Mouse (Mus musculus) layer of hippocampus, adult 11-12 months (tissue): ENCODE measurements at regions not wholly inside any gene's neighbourhood (a gene's known extent, or its start where the extent isn't known, plus 50 kb on each side); places are given as distances from the start of the nearest gene placed in this dataset.

Experiments
- DNase-seq: peaks from one replicate; pipeline ENCODE4 v3.0.0; 2022; ENCODE audit warnings: low spot score

DNA sequence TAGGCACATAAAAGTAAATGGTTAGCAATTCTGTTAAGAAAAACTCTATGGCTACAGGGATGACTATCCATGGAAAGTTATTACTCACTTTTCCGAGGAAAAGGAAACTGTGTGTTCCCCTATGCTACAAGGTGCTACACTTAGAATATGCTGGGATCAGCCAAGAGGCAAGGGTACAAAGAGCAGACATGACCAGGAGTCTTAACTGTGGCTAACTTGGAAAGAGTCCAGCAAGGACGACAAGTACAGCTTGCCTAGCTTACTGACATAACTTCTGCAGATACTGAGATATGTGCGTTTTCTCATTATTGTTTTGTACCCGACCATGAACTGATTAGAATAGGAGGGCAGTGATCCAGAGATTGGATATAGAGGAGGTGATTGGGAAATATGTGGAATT is 296.4 kb downstream of the Gm16223 start:
- no peak for DNase-seq

DNA sequence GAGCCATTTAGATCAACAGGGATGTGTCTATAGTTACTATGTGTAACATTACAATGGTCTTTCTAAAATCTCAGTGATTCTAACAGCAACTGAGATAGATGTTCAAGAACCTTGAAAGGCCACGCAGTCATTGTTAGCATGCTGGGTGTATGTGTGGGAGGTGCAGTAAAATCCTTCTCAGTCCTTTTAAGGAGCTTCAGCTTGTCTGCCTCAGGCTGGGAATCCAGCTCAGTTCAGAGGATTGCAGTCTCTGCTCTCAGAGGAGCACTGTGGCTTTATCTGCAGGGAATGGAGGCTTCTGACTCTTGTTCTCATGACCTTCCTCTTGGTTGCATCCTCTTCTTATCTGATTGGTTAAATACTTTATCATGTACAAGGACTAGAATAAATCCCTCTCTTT is 320.2 kb downstream of the Gm16223 start:
- no peak for DNase-seq

DNA sequence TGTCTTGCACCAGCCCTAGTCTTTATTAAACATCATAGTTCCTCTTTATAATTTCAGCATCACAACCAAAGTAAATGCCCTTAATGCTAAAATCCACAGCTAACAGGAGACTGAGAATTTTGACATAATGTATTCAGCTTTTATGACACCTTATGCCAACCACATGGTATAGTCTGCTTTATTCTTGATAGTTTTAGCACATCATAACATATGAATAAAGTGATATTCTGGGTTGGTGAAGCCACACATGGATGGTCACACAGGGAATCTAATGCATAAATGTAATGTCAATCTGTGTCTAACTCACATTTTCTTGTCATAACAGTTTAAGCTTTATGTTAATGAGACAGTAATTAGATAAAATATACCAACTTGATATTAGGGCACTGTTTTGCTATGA is 328.9 kb downstream of the Gm16223 start:
- no peak for DNase-seq

DNA sequence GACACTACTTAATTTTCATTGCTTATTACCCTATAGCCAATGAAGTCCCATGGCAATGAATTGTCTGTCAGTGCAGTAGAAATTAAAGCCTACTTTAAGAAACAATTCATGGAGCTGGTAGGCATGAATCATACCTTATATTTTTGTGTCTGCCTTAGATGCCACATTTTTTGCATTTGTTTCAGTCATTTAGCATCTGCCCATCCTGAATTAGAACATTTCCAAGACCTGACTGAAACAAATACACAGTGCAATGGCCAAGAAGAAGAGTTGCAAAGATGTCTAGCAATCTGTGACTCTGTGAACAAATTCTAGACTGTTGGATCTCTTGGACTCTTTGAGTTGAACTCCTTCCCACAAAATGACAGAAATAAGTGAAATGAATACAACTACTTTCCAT is 342.2 kb downstream of the Gm16223 start:
- DNase-seq, result no peak

DNA sequence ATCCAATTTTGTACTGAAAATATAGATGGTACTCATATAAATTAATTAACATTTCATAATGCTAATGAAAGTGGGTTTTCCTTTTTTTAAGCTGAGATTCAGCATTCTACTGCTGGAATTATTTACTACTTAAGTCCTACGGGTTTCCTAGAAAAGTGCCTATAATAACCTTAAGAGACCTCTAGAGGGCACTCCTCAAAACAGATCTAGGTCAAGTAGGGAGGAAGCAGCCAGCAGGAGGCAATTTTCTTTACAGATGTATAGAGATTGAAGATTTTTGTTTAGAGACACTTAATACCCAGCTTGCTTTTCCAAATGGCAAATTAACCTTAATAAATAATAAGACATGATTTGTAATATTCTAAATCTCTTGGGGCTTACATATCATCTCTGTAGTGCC is 344.5 kb downstream of the Gm16223 start:
- DNase-seq, result no peak

DNA sequence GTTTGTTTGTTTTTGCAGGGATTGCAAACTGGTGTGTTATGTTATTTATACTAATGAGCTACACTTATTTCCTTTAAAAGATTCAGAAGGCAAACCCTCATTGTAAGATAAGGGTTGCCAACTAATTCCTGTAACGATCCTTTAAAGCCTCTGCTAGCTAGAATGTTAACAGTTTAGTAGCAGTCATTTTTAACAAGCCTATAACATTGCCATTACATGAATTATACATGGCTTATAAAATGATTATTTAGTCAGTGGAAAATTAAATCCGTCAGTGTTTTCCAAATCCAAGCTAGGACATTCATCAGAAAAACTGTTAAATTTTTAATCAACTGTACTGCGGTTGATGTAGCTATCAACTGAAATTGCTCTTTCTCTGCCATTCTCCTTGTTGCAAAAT is 358.1 kb downstream of the Gm16223 start:
- no peak for DNase-seq

DNA sequence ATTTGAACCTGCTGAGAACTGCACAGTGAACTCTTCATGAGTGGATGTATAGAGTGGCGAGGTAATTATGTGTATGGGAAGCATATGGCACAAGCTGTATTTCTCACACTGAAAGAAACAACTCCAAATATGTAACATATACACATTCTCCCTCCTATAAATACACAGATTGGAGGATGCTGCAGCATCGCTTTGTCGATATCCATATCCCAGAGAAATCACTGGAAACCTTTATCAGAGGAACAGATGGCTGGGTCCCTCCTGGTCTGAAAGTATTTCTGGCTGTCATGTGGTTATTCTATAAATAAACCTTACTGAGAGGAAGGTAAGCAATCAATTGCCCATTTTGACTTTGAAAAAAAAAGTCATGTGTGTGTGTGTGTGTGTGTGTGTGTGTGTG is 365.4 kb downstream of the Gm16223 start:
- no peak for DNase-seq

DNA sequence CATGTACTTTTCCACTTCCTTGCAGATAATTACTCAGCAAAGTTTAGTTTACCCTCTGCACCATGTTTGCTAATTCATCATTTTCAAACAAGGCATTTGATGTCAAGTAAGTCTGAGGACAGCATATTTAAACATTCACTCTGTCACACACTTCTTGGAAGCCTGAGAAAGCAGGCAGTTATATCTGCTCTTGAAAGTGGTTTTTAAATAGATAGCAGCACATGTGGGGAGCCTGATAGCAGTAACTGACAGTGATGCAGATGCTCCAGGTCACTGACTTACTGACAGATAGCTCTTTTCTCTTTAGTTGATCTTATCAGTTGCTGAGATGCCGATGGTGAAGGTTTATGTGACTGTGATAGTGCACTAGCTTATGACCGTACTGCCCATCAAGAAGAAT is 380.9 kb downstream of the Gm16223 start:
- DNase-seq, result no peak

DNA sequence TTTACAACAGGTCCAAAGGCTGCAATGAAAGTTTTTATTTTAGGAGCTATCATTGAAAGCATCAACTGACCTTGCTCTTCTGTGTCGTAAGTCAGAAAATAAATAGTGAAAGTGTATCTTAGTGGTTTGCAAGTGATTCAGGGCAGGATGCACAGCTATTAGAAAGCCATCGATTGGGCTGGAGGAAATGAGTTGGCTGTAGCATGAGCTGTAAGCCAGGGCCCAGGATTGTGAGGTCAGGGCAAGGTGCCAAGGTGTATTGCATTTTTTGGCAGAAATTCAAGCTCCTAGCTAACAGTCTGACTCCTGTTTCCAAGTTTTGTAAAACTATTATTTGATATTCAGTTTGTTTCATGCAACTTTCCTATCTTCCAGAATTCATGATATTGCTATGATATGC is 381.8 kb downstream of the Gm16223 start:
- DNase-seq, result no peak

DNA sequence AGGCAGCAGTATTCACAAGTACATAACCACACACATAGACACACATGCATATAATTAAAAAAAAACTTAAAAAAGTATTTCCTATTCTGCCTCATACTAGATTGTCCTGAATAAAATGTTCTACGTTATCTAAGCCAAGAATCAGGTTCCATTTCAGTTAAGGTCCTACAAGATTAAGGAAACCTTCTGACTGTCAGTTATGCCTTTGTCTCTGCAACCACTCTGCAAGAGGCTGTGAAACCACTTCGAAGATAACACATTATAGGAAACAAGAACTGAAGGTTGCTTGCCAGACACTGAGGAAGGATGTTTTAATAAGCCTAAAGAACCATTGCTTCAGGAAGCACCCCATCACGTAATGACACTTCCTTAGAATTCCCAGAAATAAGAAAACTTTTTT is 385.9 kb downstream of the Gm16223 start:
- no peak for DNase-seq

DNA sequence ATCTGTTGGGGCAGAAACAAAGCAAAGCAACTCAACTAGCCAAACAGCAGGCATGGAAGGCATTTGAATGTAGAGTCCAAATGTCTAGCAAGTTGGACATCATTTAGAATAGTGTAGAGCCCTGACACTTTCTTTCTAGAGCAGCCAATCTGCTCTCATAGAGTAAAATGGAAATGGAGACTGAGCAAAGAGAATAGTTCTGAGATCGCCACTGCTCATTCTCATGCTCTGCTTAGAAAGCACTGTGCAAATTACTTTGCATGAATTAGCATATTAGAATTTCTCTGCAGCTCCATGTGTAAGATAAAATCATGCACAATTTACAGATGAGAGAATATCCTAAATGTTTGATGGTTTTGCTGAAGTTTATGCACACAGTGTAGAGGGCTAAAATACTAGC is 393.4 kb downstream of the Gm16223 start:
- no peak for DNase-seq

DNA sequence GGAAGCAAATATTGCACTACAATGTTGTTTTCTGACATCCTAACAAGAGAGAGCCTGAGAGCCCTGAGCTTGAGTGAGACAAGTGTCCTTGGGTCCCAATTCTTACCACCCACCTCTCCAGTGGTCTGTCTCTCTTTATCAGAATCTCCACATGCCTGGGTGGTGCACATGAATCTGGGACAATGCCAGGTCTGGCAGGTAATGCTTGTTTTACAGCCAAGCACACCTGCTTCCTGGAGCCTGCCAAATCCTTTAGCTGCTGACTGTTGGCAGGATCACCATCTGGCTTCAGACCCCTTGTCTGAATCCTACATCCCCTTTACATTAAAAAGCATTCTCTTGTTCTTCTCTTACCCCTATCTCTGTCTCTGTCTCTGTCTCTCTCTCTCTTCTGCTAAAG is 397.1 kb downstream of the Gm16223 start:
- peak; percentile 4 for DNase-seq

DNA sequence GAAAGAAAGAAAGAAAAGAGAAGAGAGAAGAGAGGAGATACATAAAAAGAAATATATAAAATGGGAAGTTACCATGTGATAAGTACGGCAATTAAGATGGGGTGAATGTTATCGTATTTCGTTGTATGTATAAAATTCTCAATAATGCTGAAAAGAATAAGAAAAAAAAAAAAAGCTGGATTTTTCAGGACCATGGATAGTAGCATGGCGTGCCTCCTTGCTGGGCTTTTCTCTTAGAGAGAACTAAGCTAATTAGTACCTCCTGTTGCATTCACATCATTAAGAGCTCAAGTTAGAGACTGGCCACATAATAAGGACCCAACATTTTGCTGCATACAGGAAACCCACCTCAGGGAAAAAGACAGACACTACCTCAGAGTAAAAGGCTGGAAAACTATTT is 405.7 kb downstream of the Gm16223 start:
- DNase-seq, result no peak

DNA sequence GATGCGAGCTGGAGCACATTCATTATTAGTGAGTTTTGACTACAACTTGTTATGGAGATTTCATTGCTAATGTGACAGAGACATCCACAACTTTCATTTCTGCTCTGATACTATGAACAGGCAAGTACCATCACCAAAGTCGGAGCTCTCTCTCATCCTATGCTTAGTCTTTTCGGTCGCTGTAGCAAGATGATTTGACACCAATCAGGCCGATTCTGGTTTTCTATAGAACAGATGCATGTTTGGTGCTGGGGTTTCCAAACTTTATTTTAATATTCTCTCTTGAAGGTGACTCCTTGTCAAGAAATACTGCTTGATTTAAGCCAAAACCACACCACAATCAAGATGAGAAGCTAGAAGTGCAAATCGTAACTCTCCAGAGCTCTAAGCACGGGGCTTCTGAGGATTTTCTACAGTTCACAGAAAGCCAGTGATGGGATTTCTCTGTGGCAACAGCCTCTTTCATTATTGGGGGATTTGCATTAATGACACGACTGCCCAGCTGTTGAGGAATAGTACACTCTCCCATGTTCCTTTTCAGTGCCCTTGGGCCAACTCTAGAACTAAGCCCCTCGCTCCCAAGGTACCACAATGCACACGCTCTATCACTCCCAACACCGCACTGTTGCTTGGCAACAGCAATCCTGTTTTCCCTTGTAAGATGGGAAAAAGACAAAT is 434.5 kb downstream of the Gm16223 start:
- no peak for DNase-seq

DNA sequence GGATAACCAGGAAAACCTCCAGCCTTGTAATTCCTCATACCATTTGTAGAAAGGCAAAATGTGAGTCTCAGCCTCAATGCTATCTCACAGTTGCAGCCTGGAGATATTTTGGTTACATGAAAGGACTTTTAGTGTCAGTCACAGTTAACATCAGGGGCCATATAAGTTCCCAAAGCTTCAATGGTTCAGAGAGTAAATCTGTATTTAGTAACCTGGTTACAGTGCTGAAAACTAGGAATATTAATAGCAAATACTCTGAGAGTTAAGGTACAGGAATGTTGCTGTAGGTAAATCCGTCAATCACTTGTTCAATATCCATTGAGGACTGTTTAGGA is 435.0 kb downstream of the Gm16223 start:
- no peak for DNase-seq

DNA sequence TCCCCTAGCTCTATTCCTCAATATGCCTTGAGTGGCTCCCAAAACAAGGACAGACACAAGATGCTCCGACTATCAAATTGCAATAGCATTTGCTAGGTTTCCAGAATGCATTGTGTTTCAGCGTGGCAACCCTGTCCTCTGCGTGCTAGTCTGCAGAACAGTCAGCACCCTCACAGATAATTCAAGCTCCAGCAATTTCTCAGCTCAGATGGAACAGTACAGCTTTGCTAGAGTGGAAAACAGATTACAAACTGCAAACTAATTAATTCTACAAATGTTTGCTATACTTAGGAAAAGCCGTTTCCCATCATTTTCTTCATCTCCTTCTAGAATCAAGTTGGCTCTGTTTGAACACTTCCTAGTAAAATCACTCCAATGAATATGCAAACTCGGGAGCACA is 441.4 kb downstream of the Gm16223 start:
- peak; percentile 33 for DNase-seq

DNA sequence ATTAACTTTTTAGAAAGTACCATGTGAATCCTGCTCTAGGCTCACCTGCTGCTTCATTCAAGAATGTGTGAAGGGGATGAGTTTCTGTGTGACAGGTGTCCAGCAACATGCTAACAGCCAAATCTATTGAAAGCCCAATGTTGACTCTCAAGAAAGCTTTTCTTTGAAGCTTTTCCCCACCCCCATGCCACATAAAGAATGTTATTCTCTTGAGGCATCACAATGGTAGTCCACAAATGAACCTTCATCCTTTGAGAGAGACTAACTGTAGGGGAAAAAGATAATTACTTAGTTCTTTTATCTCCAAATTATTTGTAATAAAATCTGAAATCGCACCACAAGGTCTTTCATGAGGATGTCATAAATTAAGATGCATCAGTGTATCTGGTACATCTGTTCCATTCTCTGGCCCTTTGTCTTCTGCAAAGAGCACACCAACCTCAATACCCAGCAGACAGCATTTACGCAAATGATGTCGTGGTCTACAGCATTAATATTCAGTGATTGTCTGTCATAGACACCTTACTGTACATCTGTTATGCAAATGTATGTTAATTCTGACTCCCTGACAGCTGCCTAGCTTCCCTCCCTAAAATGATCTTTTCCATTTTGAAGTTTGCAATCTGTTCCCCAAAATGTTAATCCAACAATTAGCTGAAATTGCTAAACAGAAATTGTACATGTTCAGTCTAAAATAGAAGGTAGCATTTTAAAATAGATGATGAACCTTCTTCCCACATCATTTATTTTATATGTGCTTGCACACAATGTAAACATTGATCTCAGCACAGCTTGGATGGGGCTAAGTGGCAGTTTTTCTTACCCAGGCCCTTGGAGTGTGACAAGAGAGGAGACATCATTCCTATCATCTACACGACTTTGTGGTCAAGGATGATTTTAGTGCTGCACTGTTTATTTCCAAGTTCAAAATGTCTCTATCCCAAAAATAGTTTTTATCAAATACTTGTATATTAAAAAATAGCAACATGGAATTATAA is 455.7 kb downstream of the Gm16223 start:
- DNase-seq, result peak; percentile 26

DNA sequence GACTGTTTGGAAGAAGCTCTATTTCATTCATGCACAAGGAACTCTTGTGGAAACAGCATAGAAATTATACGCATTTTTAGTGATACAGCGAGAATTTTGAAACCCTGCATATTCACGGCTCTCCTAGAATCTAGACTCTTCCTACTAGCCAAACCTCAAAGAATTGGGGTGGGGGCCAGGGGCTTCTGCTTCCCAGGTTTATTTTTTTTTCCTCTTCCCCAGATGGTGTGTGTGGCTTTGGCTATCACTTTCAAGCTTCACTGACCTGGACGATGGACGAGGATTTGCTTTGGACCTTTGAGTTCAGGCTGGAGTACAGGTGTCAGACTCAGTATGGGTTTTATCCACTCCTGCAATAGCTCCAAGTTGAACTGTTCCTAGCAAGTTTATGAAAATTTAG is 457.7 kb downstream of the Gm16223 start:
- DNase-seq, result no peak

DNA sequence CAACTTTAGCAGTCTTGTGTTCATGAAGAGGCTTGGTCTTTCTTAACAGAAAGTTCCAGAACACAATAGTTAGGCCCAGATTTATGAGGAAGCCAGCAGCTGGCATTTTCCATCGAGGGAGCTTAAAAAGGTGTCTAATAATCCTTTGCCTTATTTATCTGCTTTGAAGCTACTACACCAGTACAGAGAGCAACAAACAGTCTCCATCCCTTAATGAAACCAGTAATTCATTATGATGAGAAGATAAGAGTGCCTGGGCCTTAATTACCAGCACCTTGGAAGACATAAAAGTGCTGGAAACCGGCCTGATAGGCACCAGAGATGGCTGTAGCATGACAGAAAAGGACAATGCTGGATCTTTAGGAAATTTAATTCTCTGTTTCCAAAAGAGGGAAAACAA is 492.8 kb downstream of the Gm16223 start:
- no peak for DNase-seq

DNA sequence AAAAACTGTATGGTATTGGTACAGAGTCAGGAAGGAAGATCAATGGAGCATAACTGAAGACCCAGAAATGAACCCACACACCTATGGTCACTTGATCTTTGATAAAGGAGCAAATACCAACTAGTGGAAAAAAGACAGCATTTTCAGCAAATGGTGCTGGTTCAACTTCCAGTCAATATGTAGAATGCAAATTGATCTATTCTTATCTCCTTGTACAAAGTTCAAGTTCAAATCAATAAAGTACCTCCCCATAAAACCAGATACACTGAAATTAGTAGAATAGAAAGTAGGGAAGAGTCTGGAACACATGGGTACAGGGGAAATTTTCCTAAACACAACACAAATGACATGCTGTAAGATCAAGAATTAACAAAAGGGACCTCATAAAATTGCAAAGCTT is 495.6 kb downstream of the Gm16223 start:
- DNase-seq, result no peak

DNA sequence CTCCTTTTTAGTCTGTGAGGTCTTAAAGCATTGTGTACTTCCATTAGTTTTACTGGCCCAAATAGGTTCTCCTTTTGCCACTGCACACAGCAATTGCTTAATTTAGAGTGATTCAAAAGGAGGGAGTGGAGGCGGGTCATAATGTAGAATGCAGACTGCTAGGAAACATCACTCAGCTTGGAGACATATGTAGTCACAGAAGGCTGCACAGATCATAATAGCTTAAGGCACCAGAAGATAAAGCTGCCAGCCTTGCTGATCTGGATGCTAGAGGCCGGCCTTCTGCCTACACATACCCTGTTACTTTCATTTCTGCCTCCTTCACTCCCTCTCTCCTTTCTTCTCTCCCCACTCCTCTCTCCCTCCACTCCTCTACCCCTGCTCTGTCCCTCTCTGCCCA is 508.2 kb downstream of the Gm16223 start:
- DNase-seq, result peak; percentile 18

DNA sequence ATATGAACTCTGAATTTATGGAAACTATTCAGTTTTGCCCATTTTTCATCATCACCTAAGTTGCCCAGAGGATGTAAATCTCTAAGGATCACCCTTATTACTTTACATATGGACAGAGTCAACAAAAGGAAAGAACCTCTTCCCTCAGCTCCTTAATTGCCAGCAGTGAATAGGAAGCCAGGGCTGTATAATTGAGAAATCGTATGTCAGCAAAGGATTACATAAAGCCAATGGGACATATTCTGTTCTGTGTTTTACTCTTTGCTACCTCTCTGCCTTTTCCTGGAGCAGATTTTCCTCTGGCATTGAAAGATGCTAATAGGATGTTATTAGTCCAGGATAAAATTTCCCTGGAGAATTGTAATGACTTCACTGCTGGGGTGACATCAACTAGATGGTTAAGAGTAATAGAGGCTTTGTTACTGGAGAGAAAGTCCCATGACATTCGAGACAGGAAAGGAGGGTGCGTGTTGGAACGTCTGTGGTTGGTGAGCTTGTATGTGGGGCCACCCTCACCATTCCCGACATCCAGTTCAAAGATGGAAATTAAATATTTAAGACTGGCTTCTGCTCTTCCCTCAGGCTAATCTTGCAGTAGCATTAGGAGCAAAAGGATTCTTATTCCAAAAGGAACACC is 510.6 kb downstream of the Gm16223 start:
- DNase-seq, result no peak

DNA sequence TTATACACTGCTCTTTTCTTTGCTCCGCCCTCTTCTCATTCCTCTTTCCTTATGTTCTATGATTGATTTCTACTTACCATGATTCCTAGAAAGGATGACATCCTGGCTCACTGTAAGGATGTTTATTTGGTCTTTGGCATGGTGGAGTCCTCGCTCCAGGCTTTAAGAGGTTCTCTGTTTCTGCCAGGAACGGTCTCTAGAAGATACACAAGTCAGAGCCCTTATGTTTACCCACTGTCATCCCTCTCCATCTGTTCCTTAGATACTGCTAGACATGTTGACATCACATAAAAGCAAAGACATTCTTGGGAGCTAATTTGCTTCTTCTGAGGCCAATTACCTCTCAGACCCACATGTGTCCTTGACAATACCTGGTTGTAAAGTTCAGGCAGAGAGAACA is 552.9 kb downstream of the Gm16223 start:
- DNase-seq, result no peak
